Mouse (Mus musculus) neural tube, postnatal 0 days (tissue): Measurements from ENCODE around the gene Mybpc1. TPM values are rescaled to one million over a fixed set of nuclear protein-coding genes. Genes with fewer than 3 reads are reported as not detected.

Source experiments
- polyA plus RNA-seq: library from polyadenylated mRNA; unstranded; fragments of >200 nt; fragmentation: Nextera tagmentation; extraction: Ambion mirVana; gene quantifications from 2 replicates; pipeline ENCODE4 v1.2.1, GENCODE M21; 2015

The Mybpc1 gene
- 2.8 and 3.9 TPM in 2 replicates for polyA plus RNA-seq

GRCm38 (mm10) chr10:88604943-88605342 lies at the start of gene Mybpc1:
TSS of gene Mybpc1 (minus strand) at chr10:88605152.

GRCm38 (mm10) chr10:88503421-88504314 lies 101.3 kb downstream of the Mybpc1 start, which contains the start of gene Chpt1:
TSS of gene Chpt1 (minus strand) at chr10:88504073.

Other genes with a start within 250 kb of the Mybpc1 start
- 0.75 and 0.85 TPM in 2 replicates for gene Dram1, start 226.1 kb downstream of the Mybpc1 start, polyA plus RNA-seq
- gene Gnptab, start 226.0 kb downstream of the Mybpc1 start, polyA plus RNA-seq = 19.8 and 20.7 TPM in 2 replicates
- gene Sycp3, start 145.6 kb downstream of the Mybpc1 start, polyA plus RNA-seq = 0.61 TPM in 1 of 2 replicates, not detected in the other
- 49.5 and 60.9 TPM in 2 replicates for gene Chpt1, start 101.1 kb downstream of the Mybpc1 start, polyA plus RNA-seq
- not detected in 2 replicates for gene Spic, start 79.9 kb upstream of the Mybpc1 start, polyA plus RNA-seq
- gene Arl1, start 125.7 kb upstream of the Mybpc1 start, polyA plus RNA-seq = 162 and 166 TPM in 2 replicates
- gene Utp20, start 221.7 kb upstream of the Mybpc1 start, polyA plus RNA-seq = 7.7 and 9.7 TPM in 2 replicates